Comparison of ENCODE assay signal across 11 mouse cellular contexts in the genomic region with DNA sequence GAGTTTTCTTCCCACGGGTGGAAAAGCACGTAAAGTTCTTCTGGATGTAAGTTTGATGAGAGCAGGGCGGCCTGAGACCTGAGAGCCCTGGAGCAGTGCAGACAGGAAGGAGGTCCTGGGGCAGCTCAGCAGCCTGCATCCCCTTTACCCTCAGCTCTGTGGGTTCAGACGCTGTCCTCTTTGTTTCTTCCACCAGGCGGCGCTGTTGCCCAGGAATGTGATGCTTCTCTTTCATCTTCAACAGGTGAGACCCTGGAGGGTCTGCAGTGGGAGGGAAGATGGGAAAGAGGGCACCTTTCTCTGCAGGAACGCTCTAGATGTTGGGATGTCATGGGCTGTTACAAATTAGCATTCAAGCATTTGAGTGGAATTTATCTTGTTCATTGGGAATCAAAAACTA. TPM values are rescaled to one million over a fixed set of nuclear protein-coding genes. Genes with fewer than 3 reads are reported as not detected.
DNase-seq lines count a peak whose midpoint lies in the region; ATAC-seq and TF ChIP-seq lines count a peak whose summit lies in the region.
"Not testable (repeated sequence)": the region's sequence is repeated elsewhere in the genome, so short reads cannot be mapped to it uniquely, and the experiment has no call there.
"Had no signal": no experiment of that assay in that cellular context is flagged by ENCODE, and none has a peak within 500 bp of the region (broad histone marks: within the 10 kb centered on the region; RNA-seq: fewer than 3 reads in every experiment).

No protein-coding gene starts in this region.

- H3K27ac ChIP-seq in ES-Bruce4 (ENCODE audit: insufficient read depth, low read length); bone marrow, adult 2 months (ENCODE audit: control insufficient read depth, insufficient read depth, low read depth, low read length, poor library complexity); forebrain, embryonic 14.5 days (ENCODE audit: low read depth, low read length); hindbrain, postnatal 0 days; left cerebral cortex, adult 2 months: not testable (repeated sequence)

- TF ChIP-seq EP300 in ES-Bruce4 (IDR thresholded peaks at IDR 0.05; ENCODE audit: insufficient read depth, low read depth, low read length), result not testable (repeated sequence)

- intact Hi-C loops in left cerebral cortex, adult 2 months (cut with DNase I), result not testable (repeated sequence)

- ATAC-seq in forebrain, embryonic 14.5 days; hindbrain, postnatal 0 days: not testable (repeated sequence)

- not testable (repeated sequence) for H3K27me3 ChIP-seq in ES-Bruce4 (ENCODE audit: control insufficient read depth, insufficient read depth, low read length, poor library complexity, severe bottlenecking); forebrain, embryonic 14.5 days (replicated peaks; ENCODE audit: control insufficient read depth, insufficient read depth, low read length); hindbrain, postnatal 0 days (ENCODE audit: insufficient read depth, low read length)

- TF ChIP-seq POLR2A in ES-Bruce4 (IDR thresholded peaks at IDR 0.05; ENCODE audit: insufficient read depth, low read length); bone marrow, adult 2 months (IDR thresholded peaks at IDR 0.05; ENCODE audit: borderline replicate concordance, control insufficient read depth, low read depth, low read length): not testable (repeated sequence)

- peak; percentile 11 for DNase-seq in forebrain, embryonic 14.5 days (ENCODE audit: low spot score)
- DNase-seq in hindbrain, postnatal 0 days (ENCODE audit: low spot score), result peak; percentile 51
- not testable (repeated sequence) for DNase-seq in left cerebral cortex, adult 2 months (ENCODE audit: extremely low spot score in 1 of 2, low spot score in 2 of 2)
- DNase-seq in mesoderm, embryonic 11.5 days (ENCODE audit: low read depth, low spot score), result peak; percentile 11
- peak; percentile 45 for DNase-seq in spleen, adult 12 weeks (ENCODE audit: low spot score)
- DNase-seq in thymus, postnatal 25 days, result peak; percentile 83

- WGBS in bone marrow, adult 2 months, result 6% methylated on average over 7 of the region's 7 CpGs
- 5% methylated on average over 7 of the region's 7 CpGs for WGBS in forebrain, embryonic 14.5 days
- 5% methylated on average over 7 of the region's 7 CpGs for WGBS in hindbrain, postnatal 0 days

- H3K4me1 ChIP-seq in ES-Bruce4 (ENCODE audit: control insufficient read depth, insufficient read depth, low read length); bone marrow, adult 2 months (ENCODE audit: control insufficient read depth, insufficient read depth, low read length); forebrain, embryonic 14.5 days (ENCODE audit: control insufficient read depth, insufficient read depth, low read length); hindbrain, postnatal 0 days (ENCODE audit: insufficient read depth, low read length): not testable (repeated sequence)

- TF ChIP-seq CTCF in ES-Bruce4 (IDR thresholded peaks at IDR 0.05; ENCODE audit: low read depth, low read length), result peak; percentile 54
- peak; percentile 56; the same call in 1 of the 2 replicates for TF ChIP-seq CTCF in bone marrow, adult 2 months (IDR thresholded peaks at IDR 0.05; ENCODE audit: control insufficient read depth, insufficient read depth, low read length)
- TF ChIP-seq CTCF in hindbrain, postnatal 0 days (IDR thresholded peaks at IDR 0.05; ENCODE audit: low read depth), result peak; percentile 68
- TF ChIP-seq CTCF in left cerebral cortex, adult 2 months (IDR thresholded peaks at IDR 0.05), result peak; percentile 41

- H3K4me2 ChIP-seq in forebrain, embryonic 14.5 days (ENCODE audit: low read length); hindbrain, postnatal 0 days (ENCODE audit: low read depth, low read length): not testable (repeated sequence)

- not testable (repeated sequence) for H3K9ac ChIP-seq in ES-Bruce4 (ENCODE audit: low read depth, poor library complexity, severe bottlenecking); forebrain, embryonic 14.5 days (ENCODE audit: low read length); hindbrain, postnatal 0 days (replicated peaks; ENCODE audit: low read length)

- H3K4me3 ChIP-seq in ES-Bruce4 (ENCODE audit: low read depth, low read length); bone marrow, adult 2 months (replicated peaks; ENCODE audit: control insufficient read depth, low read depth, low read length); forebrain, embryonic 14.5 days (ENCODE audit: low read depth, low read length); hindbrain, postnatal 0 days (ENCODE audit: low read length); left cerebral cortex, adult 2 months: not testable (repeated sequence)

- H3K9me3 ChIP-seq in ES-Bruce4 (replicated peaks; ENCODE audit: control insufficient read depth, insufficient read depth, low read length, poor library complexity, severe bottlenecking); forebrain, embryonic 14.5 days (replicated peaks; ENCODE audit: control insufficient read depth, low read length); hindbrain, postnatal 0 days (ENCODE audit: low read length): not testable (repeated sequence)

- not testable (repeated sequence) for H3K36me3 ChIP-seq in ES-Bruce4 (ENCODE audit: control insufficient read depth, insufficient read depth, low read length, poor library complexity, severe bottlenecking); forebrain, embryonic 14.5 days (ENCODE audit: control insufficient read depth, insufficient read depth, low read length); hindbrain, postnatal 0 days (ENCODE audit: insufficient read depth, low read length)

RNA-seq across cellular contexts. Expression of gene H2-Q4, which starts 10.4 kb away (rescaled TPM):
- polyA plus RNA-seq in ES-Bruce4 (2011; ENCODE audit: insufficient read depth, insufficient read length, low read depth, missing spikeins), result 10.0 and 11.6 TPM in 2 replicates
- 62.5 and 82.4 TPM in 2 replicates for polyA plus RNA-seq in bone marrow, adult 2 months (2011; ENCODE audit: insufficient read depth, insufficient read length, low replicate concordance, missing spikeins)
- 0.54 and 0.60 TPM in 2 replicates for polyA plus RNA-seq in forebrain, embryonic 14.5 days (2014; fragmentation: Nextera tagmentation; extraction: Ambion mirVana)
- total RNA-seq in hindbrain, postnatal 0 days (2014; rRNA removed), result 3.6 and 5.3 TPM in 2 replicates
- polyA plus RNA-seq in hindbrain, postnatal 0 days (2015; fragmentation: Nextera tagmentation; extraction: Ambion mirVana), result 1.2 and 1.9 TPM in 2 replicates
- 1 to 10 TPM; 2.2 to 3.1 TPM for total RNA-seq in left cerebral cortex, adult 2 months (2021)

RNA-seq across cellular contexts. Expression of gene H2-Q6, which starts 34.9 kb away (rescaled TPM):
- polyA plus RNA-seq in ES-Bruce4 (2011; ENCODE audit: insufficient read depth, insufficient read length, low read depth, missing spikeins), result 2.1 and 2.2 TPM in 2 replicates
- 52.3 and 95.2 TPM in 2 replicates for polyA plus RNA-seq in bone marrow, adult 2 months (2011; ENCODE audit: insufficient read depth, insufficient read length, low replicate concordance, missing spikeins)
- 0.28 and 0.38 TPM in 2 replicates for polyA plus RNA-seq in forebrain, embryonic 14.5 days (2014; fragmentation: Nextera tagmentation; extraction: Ambion mirVana)
- 1.2 TPM in 1 of 2 replicates, not detected in the other for total RNA-seq in hindbrain, postnatal 0 days (2014; rRNA removed)
- polyA plus RNA-seq in hindbrain, postnatal 0 days (2015; fragmentation: Nextera tagmentation; extraction: Ambion mirVana), result 0.49 and 0.85 TPM in 2 replicates
- total RNA-seq in left cerebral cortex, adult 2 months (2021), result under 1 TPM in 1 of 2 experiments, not detected in 1; 0.59 TPM
- total RNA-seq: layer of hippocampus, postnatal 36 days had no signal

RNA-seq across cellular contexts. Expression of gene H2-Q2, which starts 47.8 kb away (rescaled TPM):
- polyA plus RNA-seq in ES-Bruce4 (2011; ENCODE audit: insufficient read depth, insufficient read length, low read depth, missing spikeins), result 5.6 and 5.8 TPM in 2 replicates
- polyA plus RNA-seq in bone marrow, adult 2 months (2011; ENCODE audit: insufficient read depth, insufficient read length, low replicate concordance, missing spikeins), result not detected in 2 replicates
- polyA plus RNA-seq in forebrain, embryonic 14.5 days (2014; fragmentation: Nextera tagmentation; extraction: Ambion mirVana), result 1.1 and 2.1 TPM in 2 replicates
- 9.7 and 17.7 TPM in 2 replicates for total RNA-seq in hindbrain, postnatal 0 days (2014; rRNA removed)
- polyA plus RNA-seq in hindbrain, postnatal 0 days (2015; fragmentation: Nextera tagmentation; extraction: Ambion mirVana), result 7.8 and 12.7 TPM in 2 replicates
- total RNA-seq in left cerebral cortex, adult 2 months (2021), result 1 to 10 TPM in 1 of 2 experiments, under 1 TPM in 1; 0.54 to 1.1 TPM
- total RNA-seq: megakaryocyte-erythroid progenitor cell, adult 5-6 weeks; neutrophil, adult 5-6 weeks had no signal

RNA-seq across cellular contexts. Expression of gene H2-Q7, which starts 49.2 kb away (rescaled TPM):
- polyA plus RNA-seq in ES-Bruce4 (2011; ENCODE audit: insufficient read depth, insufficient read length, low read depth, missing spikeins), result 4.9 and 5.0 TPM in 2 replicates
- 43.9 and 101 TPM in 2 replicates for polyA plus RNA-seq in bone marrow, adult 2 months (2011; ENCODE audit: insufficient read depth, insufficient read length, low replicate concordance, missing spikeins)
- 1.5 and 2.0 TPM in 2 replicates for polyA plus RNA-seq in forebrain, embryonic 14.5 days (2014; fragmentation: Nextera tagmentation; extraction: Ambion mirVana)
- 1.5 and 2.4 TPM in 2 replicates for total RNA-seq in hindbrain, postnatal 0 days (2014; rRNA removed)
- polyA plus RNA-seq in hindbrain, postnatal 0 days (2015; fragmentation: Nextera tagmentation; extraction: Ambion mirVana), result 3.7 and 3.9 TPM in 2 replicates
- under 1 TPM; 0.47 to 0.57 TPM for total RNA-seq in left cerebral cortex, adult 2 months (2021)

Comparison
In these comparisons a context has a peak if more than half of its experiments do, and no peak if none do; other contexts are left out.
1. RNA of gene H2-Q6, which starts 34.9 kb away (polyA plus RNA-seq): 52.3 to 95.2 TPM in bone marrow, adult 2 months; 2.1 to 2.2 TPM in ES-Bruce4, 0.49 to 0.85 TPM in hindbrain, postnatal 0 days and 0.28 to 0.38 TPM in forebrain, embryonic 14.5 days; every median in the first group is over 10 times any median in the second.
2. Peak in every context shown above with its lines, with median percentiles within 50 percentile points of each other: CTCF ChIP-seq.